Mouse (Mus musculus) cerebellum, postnatal 14 days (tissue): ENCODE results near the gene Depdc1b.

Experiments
- DNase-seq, 2 experiments: peaks; one replicate each; pipeline ENCODE4 v3.0.0; 2021; ENCODE audit warnings: mixed read lengths in 2 of 2

Gene Depdc1b

GRCm38 (mm10) chr13:108448348-108448931 lies 132.3 kb downstream of the Depdc1b start:
- DNase-seq: no peak

GRCm38 (mm10) chr13:108449116-108450097 lies 133.3 kb downstream of the Depdc1b start, which contains the start of gene Pde4d:
Gene Pde4d, plus strand, starts transcription at chr13:108449948.
- DNase-seq: no peak

GRCm38 (mm10) chr13:108451122-108451521 lies 135.0 kb downstream of the Depdc1b start:
- no peak for DNase-seq

DNA sequence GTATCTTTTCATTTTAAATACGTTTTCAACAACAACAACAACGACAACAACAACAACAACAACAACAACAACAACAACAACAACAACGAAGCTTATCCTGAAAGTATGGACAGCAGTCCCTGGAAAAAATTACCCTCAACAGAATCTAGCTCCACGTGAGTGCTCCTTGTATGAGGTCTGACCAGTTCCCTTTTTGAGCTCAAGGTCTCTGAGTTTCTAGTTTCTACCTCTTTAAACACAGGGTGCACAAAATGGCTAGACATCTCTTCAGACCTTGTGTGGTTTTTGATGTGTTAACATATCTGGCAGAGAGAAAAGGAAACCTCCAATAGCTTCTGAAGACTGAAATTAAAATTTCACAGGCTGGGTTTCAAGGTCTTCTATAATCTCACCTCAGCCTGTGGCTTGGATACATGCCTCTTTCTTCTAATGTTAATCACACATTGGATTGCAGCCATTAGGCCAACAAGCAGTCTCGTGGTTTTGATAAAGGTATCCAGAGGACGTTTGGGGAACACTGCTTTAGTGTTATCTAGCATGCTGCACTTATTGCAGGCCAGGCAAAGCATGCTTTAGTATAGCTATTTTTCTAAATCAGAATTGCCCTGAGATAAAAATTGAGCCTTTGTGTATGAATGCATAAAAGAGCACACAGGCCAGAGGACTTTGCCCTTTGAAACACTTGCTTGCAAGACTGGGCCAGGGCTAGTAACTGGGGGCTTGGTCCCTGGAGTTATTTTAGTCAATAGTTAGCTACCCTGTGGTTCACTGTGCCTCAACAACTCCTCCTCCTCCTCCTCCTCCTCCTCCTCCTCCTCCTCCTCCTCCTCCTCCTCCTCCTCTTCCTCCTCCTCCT lies 137.2 kb downstream of the Depdc1b start:
- no peak for DNase-seq
